ENCODE assay signal across 10 mouse cellular contexts in genomic region chr9:96506011-96506498, GRCm38 (mm10). TPM values are rescaled to one million over a fixed set of nuclear protein-coding genes. Genes with fewer than 3 reads are reported as not detected.
DNase-seq lines count a peak whose midpoint lies in the region; ATAC-seq lines count a peak whose summit lies in the region.
"Had no signal": no experiment of that assay in that cellular context is flagged by ENCODE, and none has a peak within 500 bp of the region (broad histone marks: within the 10 kb centered on the region; RNA-seq: fewer than 3 reads in every experiment).

No protein-coding gene starts in this region.

- H3K36me3 ChIP-seq in hindbrain, embryonic 13.5 days: no peaks in the 10 kb centered on the region
- H3K36me3 ChIP-seq in neural tube, embryonic 14.5 days (ENCODE audit: control insufficient read depth, insufficient read depth, low read length): no peaks in the 10 kb centered on the region
- no peaks in the 10 kb centered on the region for H3K36me3 ChIP-seq in liver, embryonic 11.5 days (ENCODE audit: control insufficient read depth, insufficient read depth, low read length)
- H3K36me3 ChIP-seq: G1E; heart, embryonic 15.5 days had no signal

- peak overlapping the region; percentile 21 for H3K9ac ChIP-seq in hindbrain, embryonic 13.5 days
- 0 out of 2 replicates have a peak overlapping the region, but pooled peaks have one; percentile 32 for H3K9ac ChIP-seq in neural tube, embryonic 14.5 days (replicated peaks; ENCODE audit: low read depth, low read length)
- no peak overlapping the region for H3K9ac ChIP-seq in liver, embryonic 11.5 days (ENCODE audit: low read depth, low read length)
- H3K9ac ChIP-seq: heart, embryonic 15.5 days had no signal

- 13% methylated on average over 10 of the region's 10 CpGs for WGBS in hindbrain, embryonic 13.5 days
- WGBS in neural tube, embryonic 14.5 days: 9% methylated on average over 10 of the region's 10 CpGs
- WGBS in liver, embryonic 11.5 days: 46% methylated on average over 10 of the region's 10 CpGs

- peak overlapping the region; percentile 48 for H3K4me2 ChIP-seq in hindbrain, embryonic 13.5 days
- H3K4me2 ChIP-seq in neural tube, embryonic 14.5 days (ENCODE audit: low read depth, low read length): peak overlapping the region; percentile 31; the same call in 1 of the 2 replicates
- H3K4me2 ChIP-seq in liver, embryonic 11.5 days: no peak overlapping the region
- H3K4me2 ChIP-seq: heart, embryonic 15.5 days had no signal

- peaks cover 15% of the 10 kb centered on the region for H3K4me1 ChIP-seq in hindbrain, embryonic 13.5 days (replicated peaks)
- 0 out of 2 replicates have a peak, but pooled peaks cover 2% of the 10 kb centered on the region for H3K4me1 ChIP-seq in neural tube, embryonic 14.5 days (ENCODE audit: control insufficient read depth, insufficient read depth, low read length)
- H3K4me1 ChIP-seq in liver, embryonic 11.5 days (replicated peaks; ENCODE audit: control insufficient read depth, insufficient read depth, low read length): no peaks in the 10 kb centered on the region
- H3K4me1 ChIP-seq: heart, embryonic 15.5 days had no signal

- H3K4me3 ChIP-seq in hindbrain, embryonic 13.5 days: no peak overlapping the region
- no peak overlapping the region for H3K4me3 ChIP-seq in neural tube, embryonic 14.5 days (ENCODE audit: low read depth, low read length)
- H3K4me3 ChIP-seq in liver, embryonic 11.5 days (ENCODE audit: low read depth, low read length): no peak overlapping the region
- H3K4me3 ChIP-seq: heart, embryonic 15.5 days had no signal

- H3K27me3 ChIP-seq in hindbrain, embryonic 13.5 days: no peaks in the 10 kb centered on the region
- H3K27me3 ChIP-seq in neural tube, embryonic 14.5 days (ENCODE audit: control insufficient read depth, insufficient read depth, low read length): no peaks in the 10 kb centered on the region
- no peaks in the 10 kb centered on the region for H3K27me3 ChIP-seq in liver, embryonic 11.5 days (replicated peaks; ENCODE audit: control insufficient read depth, insufficient read depth, low read length)
- H3K27me3 ChIP-seq: heart, embryonic 15.5 days had no signal

- peak; percentile 40 for DNase-seq in layer of hippocampus, adult 11-12 months (ENCODE audit: low spot score)
- no peak for DNase-seq in layer of hippocampus, adult 9-10 months (ENCODE audit: low spot score)
- peak; percentile 80 for DNase-seq in embryo, embryonic 10 days (ENCODE audit: low spot score)
- DNase-seq in left cerebral cortex, postnatal 25 days (ENCODE audit: low spot score in 2 of 2): peak; percentile 23 to 29
- no peak for DNase-seq in liver, embryonic 11.5 days (ENCODE audit: low spot score)
- no peak for DNase-seq in heart, adult 18-20 months

- H3K27ac ChIP-seq in hindbrain, embryonic 13.5 days: peak overlapping the region; percentile 73
- H3K27ac ChIP-seq in neural tube, embryonic 14.5 days (ENCODE audit: low read depth, low read length): peak overlapping the region; percentile 57; the same call in 1 of the 2 replicates
- no peak overlapping the region for H3K27ac ChIP-seq in liver, embryonic 11.5 days (ENCODE audit: low read depth, low read length)
- H3K27ac ChIP-seq: heart, embryonic 15.5 days had no signal

- ATAC-seq in hindbrain, embryonic 13.5 days (ENCODE audit: low FRiP score): peak; percentile 93
- peak; percentile 96 for ATAC-seq in neural tube, embryonic 14.5 days (ENCODE audit: low read depth)
- ATAC-seq in liver, embryonic 11.5 days (replicated peaks; ENCODE audit: low FRiP score): no peak

- no peaks in the 10 kb centered on the region for H3K9me3 ChIP-seq in hindbrain, embryonic 13.5 days
- H3K9me3 ChIP-seq in neural tube, embryonic 14.5 days (ENCODE audit: control insufficient read depth, low read length): no peaks in the 10 kb centered on the region
- no peaks in the 10 kb centered on the region for H3K9me3 ChIP-seq in liver, embryonic 11.5 days (ENCODE audit: control insufficient read depth, low read length)
- H3K9me3 ChIP-seq: heart, embryonic 15.5 days had no signal

- intact Hi-C loops in left cerebral cortex, postnatal 25 days (cut with DNase I): no loop called here

RNA-seq across cellular contexts. Expression of gene Gm28729, which starts 19.0 kb away (rescaled TPM):
- polyA plus RNA-seq in hindbrain, embryonic 13.5 days (2015; fragmentation: Nextera tagmentation; extraction: Ambion mirVana): 0.19 and 0.40 TPM in 2 replicates
- total RNA-seq in left cerebral cortex, postnatal 25 days (2021): under 1 TPM; 0.18 to 0.27 TPM
- polyA plus RNA-seq in neural tube, embryonic 14.5 days (2014; fragmentation: Nextera tagmentation; extraction: Ambion mirVana): not detected in 2 replicates
- polyA plus RNA-seq in liver, embryonic 11.5 days (2014; fragmentation: Nextera tagmentation; extraction: Ambion mirVana): not detected in 2 replicates
- total RNA-seq in heart, adult 18-20 months (2021): not detected
- polyA plus RNA-seq: G1E; heart, embryonic 15.5 days had no signal

RNA-seq across cellular contexts. Expression of gene Rnf7, which starts 27.6 kb away (rescaled TPM):
- polyA plus RNA-seq in hindbrain, embryonic 13.5 days (2015; fragmentation: Nextera tagmentation; extraction: Ambion mirVana): 256 and 260 TPM in 2 replicates
- total RNA-seq in left cerebral cortex, postnatal 25 days (2021): 10 to 100 TPM; 58.2 to 58.6 TPM
- polyA plus RNA-seq in neural tube, embryonic 14.5 days (2014; fragmentation: Nextera tagmentation; extraction: Ambion mirVana): 241 and 279 TPM in 2 replicates
- polyA plus RNA-seq in liver, embryonic 11.5 days (2014; fragmentation: Nextera tagmentation; extraction: Ambion mirVana): 172 and 173 TPM in 2 replicates
- 10 to 100 TPM; 71.2 to 86.4 TPM for total RNA-seq in heart, adult 18-20 months (2021)

Comparison
In these comparisons a context has a peak if more than half of its experiments do, and no peak if none do; other contexts are left out.
1. DNase-seq: peak in layer of hippocampus, adult 11-12 months (single experiment), embryo, embryonic 10 days (single experiment) and left cerebral cortex, postnatal 25 days (2 of 2); none in layer of hippocampus, adult 9-10 months (single experiment), liver, embryonic 11.5 days (single experiment) and heart, adult 18-20 months (0 of 2).